Mouse (Mus musculus) small intestine, adult 2 months (tissue): ENCODE measurements around the gene Pradc1. TPM values are rescaled to one million over a fixed set of nuclear protein-coding genes. Genes with fewer than 3 reads are reported as not detected.

Source experiments
- H3K27ac ChIP-seq: fragments of 200-500 bp; 2 replicates; pipeline ENCODE4 v1.5.1; 2012; ENCODE audit warnings: low read depth, low read length, control low read depth, inconsistent platforms; ENCODE audit not compliant: insufficient read depth
- H3K27me3 ChIP-seq: fragments of 200-500 bp; 2 replicates; pipeline ENCODE4 v1.6.1; 2012; ENCODE audit warnings: mild to moderate bottlenecking, moderate library complexity, low read length, inconsistent platforms; ENCODE audit not compliant: control insufficient read depth, insufficient read depth
- H3K36me3 ChIP-seq: fragments of 200-500 bp; 2 replicates; pipeline ENCODE4 v1.6.1; 2012; ENCODE audit warnings: mild to moderate bottlenecking, low read length, control low read depth, inconsistent platforms; ENCODE audit not compliant: control insufficient read depth, insufficient read depth
- H3K4me1 ChIP-seq: fragments of 200-500 bp; 2 replicates; pipeline ENCODE4 v1.6.1; 2012; ENCODE audit warnings: low read length, inconsistent platforms, mixed read lengths; ENCODE audit not compliant: control insufficient read depth, insufficient read depth, insufficient read length
- H3K4me3 ChIP-seq: fragments of 200-500 bp; 2 replicates; pipeline ENCODE4 v1.5.1; 2012; ENCODE audit warnings: low read depth, mild to moderate bottlenecking, control low read depth, inconsistent platforms, low read length, moderate library complexity
- CTCF ChIP-seq: fragments of 200-500 bp; IDR thresholded peaks from 2 replicates; pipeline ENCODE4 v1.5.1; 2012; ENCODE audit warnings: low read depth, mild to moderate bottlenecking, control low read depth, inconsistent platforms, low read length, moderate library complexity, mixed read lengths; ENCODE audit not compliant: insufficient replicate concordance, insufficient read length; ENCODE audit errors: extremely low read depth
- POLR2A ChIP-seq: fragments of 200-500 bp; IDR thresholded peaks from 2 replicates; pipeline ENCODE4 v1.6.1; 2012; ENCODE audit warnings: low read depth, mild to moderate bottlenecking, control low read depth, inconsistent platforms, low read length, moderate library complexity
- WGBS: fragments of 180-500 bp; shearing (Covaris S2); methylation state at CpG from one replicate; pipeline ENCODE4 v1.1.7; 2018; 5-methylcytosine and 5-hydroxymethylcytosine counted together
- polyA plus RNA-seq: library from polyadenylated mRNA; depleted of rRNA; stranded (reverse); fragments of >200 nt; gene quantifications from 2 replicates; pipeline ENCODE4 v1.2.3, GENCODE M21; 2012

The Pradc1 gene
- polyA plus RNA-seq, 1 experiment: 15.9 TPM

DNA sequence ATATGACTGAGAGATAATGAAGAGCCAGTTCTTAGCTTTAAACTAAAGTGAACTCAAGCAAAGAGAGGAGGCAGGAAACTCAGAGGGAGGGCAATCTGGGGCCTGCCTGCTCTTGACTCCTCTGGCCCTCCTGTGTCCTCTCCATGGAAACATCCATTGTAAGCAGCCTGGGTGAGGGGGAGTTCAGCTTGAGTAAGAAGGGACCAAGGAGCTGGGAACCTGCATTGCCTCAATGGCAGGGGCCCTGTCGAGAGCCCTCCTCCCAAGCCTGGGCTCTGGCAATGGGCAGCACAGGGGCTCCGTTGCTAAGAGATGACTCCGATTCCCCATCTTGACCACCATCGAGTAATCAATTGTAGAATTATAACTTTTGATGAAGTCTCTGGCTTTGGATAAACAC, 36.7 kb upstream of the Pradc1 start:
- 92% methylated on average over 4 of the region's 4 CpGs for WGBS
- no peak for TF ChIP-seq POLR2A
- TF ChIP-seq CTCF: no peak
- Histone ChIP-seq H3K4me3 (no peak overlapping the region), H3K4me1 (no peaks in the 10 kb centered on the region), H3K36me3 (no peaks in the 10 kb centered on the region), H3K27me3 (peaks cover 13% of the 10 kb centered on the region; the same call in 1 of the 2 replicates), H3K27ac (no peak overlapping the region)

DNA sequence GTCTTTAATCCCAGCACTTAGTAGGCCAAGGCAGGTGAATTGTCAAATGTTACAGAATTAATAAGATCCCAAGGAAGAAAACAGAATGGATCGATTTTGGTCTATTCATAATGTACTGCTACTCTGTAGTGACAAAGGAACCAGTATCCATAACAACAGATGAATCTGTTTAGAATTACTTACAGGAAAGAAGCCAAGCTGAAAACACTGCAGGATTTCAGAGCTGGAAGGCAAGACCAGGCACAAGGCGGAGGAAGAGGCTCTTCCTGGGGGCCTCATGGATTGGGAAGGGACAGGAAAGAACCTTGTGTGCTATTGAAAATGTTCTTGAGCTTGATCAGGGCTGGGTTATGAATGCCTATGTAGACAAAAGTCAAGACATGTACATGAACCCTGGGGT, 34.0 kb upstream of the Pradc1 start:
- H3K27me3 ChIP-seq: peaks cover 13% of the 10 kb centered on the region; the same call in 1 of the 2 replicates
- H3K36me3 ChIP-seq: no peaks in the 10 kb centered on the region
- H3K27ac ChIP-seq: no peak overlapping the region
- 79% methylated on average over 2 of the region's 2 CpGs for WGBS
- H3K4me3 ChIP-seq: no peak overlapping the region
- TF ChIP-seq CTCF (no peak), POLR2A (no peak)
- H3K4me1 ChIP-seq: no peaks in the 10 kb centered on the region

DNA sequence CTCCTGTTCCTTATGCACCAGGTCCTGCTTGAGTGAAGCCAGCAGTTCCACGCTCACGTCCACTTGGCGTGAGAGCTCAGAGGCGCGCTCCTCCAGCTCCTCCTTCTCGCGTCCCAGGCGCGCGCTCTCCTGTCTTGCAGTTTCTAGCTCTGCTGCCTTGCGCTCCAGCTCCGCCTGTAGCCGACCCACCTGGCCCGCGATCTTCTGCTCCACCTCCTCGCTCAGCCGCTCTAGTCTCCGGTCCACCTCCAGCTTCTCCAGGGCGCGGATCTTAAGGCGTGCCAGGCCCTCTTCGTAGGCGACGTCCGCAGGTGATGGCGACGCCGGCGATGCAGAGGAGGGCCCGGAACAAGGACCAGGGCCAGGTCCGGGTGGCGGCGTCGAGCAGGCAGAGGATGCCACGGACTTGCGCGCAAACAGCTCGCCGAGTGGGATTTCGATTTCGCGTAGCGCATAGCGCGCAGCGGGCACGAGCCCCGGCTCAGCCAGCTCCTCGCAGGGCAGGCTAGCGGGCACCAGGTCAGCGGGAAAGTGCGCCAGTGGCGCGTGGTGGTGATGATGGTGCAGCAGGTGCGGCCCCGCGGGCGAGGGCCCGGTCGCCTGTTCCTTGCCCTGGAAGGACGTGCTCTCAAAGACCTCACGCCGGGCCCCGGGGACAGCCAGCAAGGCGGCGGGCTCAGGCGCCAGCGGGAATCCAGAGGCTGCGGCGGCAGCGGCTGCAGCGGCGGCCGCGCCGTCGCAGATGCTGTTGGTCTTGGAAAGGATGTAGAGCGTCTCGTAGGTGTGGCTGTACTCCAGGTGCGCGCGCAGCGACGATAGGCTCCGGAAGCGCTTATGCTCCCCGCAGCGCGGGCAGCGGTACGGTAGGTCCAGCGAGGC, 32.3 kb upstream of the Pradc1 start:
- TF ChIP-seq CTCF (no peak), POLR2A (no peak)
- H3K36me3 ChIP-seq: no peaks in the 10 kb centered on the region
- H3K27ac ChIP-seq: no peak overlapping the region
- WGBS: 4% methylated on average over 92 of the region's 92 CpGs
- H3K4me3 ChIP-seq: peak overlapping the region; percentile 20
- peaks cover 13% of the 10 kb centered on the region; the same call in 1 of the 2 replicates for H3K27me3 ChIP-seq
- H3K4me1 ChIP-seq: no peaks in the 10 kb centered on the region

- 70% methylated on average over 16 of the region's 16 CpGs for WGBS
These were observed 28.9 kb upstream of the Pradc1 start for GRCm38 (mm10) chr6:85480685-85481084.

DNA sequence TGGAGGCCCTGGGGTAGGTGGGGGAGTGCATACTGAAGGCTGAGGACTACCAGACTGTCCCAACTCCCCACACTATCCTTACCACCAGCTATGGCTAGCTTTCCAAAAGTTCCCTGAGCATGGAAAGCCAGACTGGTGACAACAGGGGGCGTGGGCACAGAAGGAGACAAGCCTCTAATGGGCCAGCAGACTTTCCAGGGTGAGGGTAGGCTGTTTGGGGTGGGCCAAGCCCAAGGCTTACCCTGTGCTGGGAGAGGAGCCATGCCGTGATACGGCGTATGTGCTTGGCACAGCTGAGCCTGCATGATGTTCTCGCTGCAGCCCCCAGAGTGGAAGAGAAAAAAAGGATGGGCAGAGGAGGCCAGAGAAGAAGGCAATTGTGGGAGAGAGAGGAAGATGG, 28.2 kb upstream of the Pradc1 start:
- TF ChIP-seq POLR2A: no peak
- no peak for TF ChIP-seq CTCF
- Histone ChIP-seq H3K36me3 (no peaks in the 10 kb centered on the region), H3K4me1 (no peaks in the 10 kb centered on the region), H3K4me3 (no peak overlapping the region), H3K27ac (no peak overlapping the region), H3K27me3 (peaks cover 12% of the 10 kb centered on the region; the same call in 1 of the 2 replicates)
- 75% methylated on average over 5 of the region's 5 CpGs for WGBS

More at GRCm38 (mm10) chr6:85480685-85481084, 28.9 kb upstream of the Pradc1 start:
- no peak overlapping the region for H3K27ac ChIP-seq
- TF ChIP-seq POLR2A: no peak
- TF ChIP-seq CTCF: no peak
- H3K27me3 ChIP-seq: peaks cover 13% of the 10 kb centered on the region; the same call in 1 of the 2 replicates
- H3K36me3 ChIP-seq: no peaks in the 10 kb centered on the region
- no peak overlapping the region for H3K4me3 ChIP-seq
- no peaks in the 10 kb centered on the region for H3K4me1 ChIP-seq

GRCm38 (mm10) chr6:85478416-85478815, 26.6 kb upstream of the Pradc1 start:
- no peak overlapping the region for H3K4me3 ChIP-seq
- no peaks in the 10 kb centered on the region for H3K4me1 ChIP-seq
- no peaks in the 10 kb centered on the region for H3K36me3 ChIP-seq
- no peak overlapping the region for H3K27ac ChIP-seq
- WGBS: 48% methylated on average over 14 of the region's 14 CpGs
- TF ChIP-seq POLR2A (no peak), CTCF (no peak)
- no peaks in the 10 kb centered on the region for H3K27me3 ChIP-seq

- peak; percentile 50; the same call in 1 of the 2 replicates for TF ChIP-seq CTCF
- TF ChIP-seq POLR2A: no peak
- Histone ChIP-seq H3K4me1 (no peaks in the 10 kb centered on the region), H3K36me3 (no peaks in the 10 kb centered on the region), H3K27ac (no peak overlapping the region), H3K27me3 (no peaks in the 10 kb centered on the region), H3K4me3 (no peak overlapping the region)
- 39% methylated on average over 10 of the region's 10 CpGs for WGBS
These were observed 25.7 kb upstream of the Pradc1 start for GRCm38 (mm10) chr6:85477366-85477917.
